Mouse (Mus musculus) erythroblast, embryonic 14.5 days (primary cell): ENCODE data around the gene Pde4d. TPM values are rescaled to one million over a fixed set of nuclear protein-coding genes. Genes with fewer than 3 reads are reported as not detected.

ENCODE experiments used
- H3K27me3 ChIP-seq: 2 replicates; pipeline ENCODE4 v1.6.1; 2012; ENCODE audit warnings: inconsistent platforms; ENCODE audit not compliant: control insufficient read depth
- H3K36me3 ChIP-seq: 2 replicates; pipeline ENCODE4 v1.6.1; 2012; ENCODE audit warnings: mild to moderate bottlenecking, inconsistent platforms; ENCODE audit not compliant: control insufficient read depth
- H3K4me1 ChIP-seq: 2 replicates; pipeline ENCODE4 v1.6.1; 2012; ENCODE audit warnings: inconsistent platforms; ENCODE audit not compliant: control insufficient read depth
- H3K4me3 ChIP-seq: replicated peaks from 2 replicates; pipeline ENCODE3; 2012; ENCODE audit warnings: moderate library complexity, mild to moderate bottlenecking, inconsistent platforms
- H3K9me3 ChIP-seq: 2 replicates; pipeline ENCODE4 v1.6.1; 2012; ENCODE audit warnings: low read length, inconsistent platforms, mixed read lengths; ENCODE audit not compliant: control insufficient read depth
- GATA1 ChIP-seq: IDR thresholded peaks from 2 replicates; pipeline ENCODE4 v1.6.1; 2012; ENCODE audit warnings: low read length, inconsistent platforms, mixed read lengths
- TAL1 ChIP-seq: IDR thresholded peaks from 3 replicates; pipeline ENCODE4 v1.6.1; 2012; ENCODE audit warnings: low read length, inconsistent platforms, mixed read lengths
- polyA plus RNA-seq: library from polyadenylated mRNA; stranded (reverse); fragments of >175 nt; gene quantifications from 2 replicates; pipeline ENCODE4 v1.2.3, GENCODE M21; 2012

Gene Pde4d
- polyA plus RNA-seq, 1 experiment, result 0.23 TPM

GRCm38 (mm10) chr13:109486166-109486565 is 1036.4 kb downstream of the Pde4d start:
- no peaks in the 10 kb centered on the region for H3K9me3 ChIP-seq
- no peaks in the 10 kb centered on the region for H3K4me1 ChIP-seq
- no peak for TF ChIP-seq GATA1
- no peak for TF ChIP-seq TAL1
- no peaks in the 10 kb centered on the region for H3K27me3 ChIP-seq
- H3K4me3 ChIP-seq, result no peak overlapping the region
- H3K36me3 ChIP-seq, result no peaks in the 10 kb centered on the region

DNA sequence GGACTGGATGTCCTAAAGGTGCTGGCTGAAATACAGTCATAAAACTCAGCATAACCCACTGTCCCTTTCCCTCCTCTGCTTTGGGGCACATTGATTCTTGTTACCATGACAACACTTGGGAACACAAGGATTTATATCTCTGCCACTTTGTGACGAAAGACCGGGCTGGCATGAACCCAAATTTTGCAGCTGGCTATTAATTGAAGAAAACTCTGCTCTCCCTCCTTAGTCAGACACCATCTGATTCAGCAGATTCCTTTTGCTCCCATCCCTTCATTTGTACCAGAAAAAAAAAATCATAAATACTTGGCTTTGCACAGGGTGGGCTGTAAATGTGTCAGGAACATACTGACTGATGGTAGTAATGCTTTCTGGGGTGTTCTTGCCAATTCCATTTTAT is 1037.6 kb downstream of the Pde4d start:
- Histone ChIP-seq H3K4me1 (no peaks in the 10 kb centered on the region), H3K9me3 (no peaks in the 10 kb centered on the region), H3K4me3 (no peak overlapping the region), H3K27me3 (no peaks in the 10 kb centered on the region), H3K36me3 (no peaks in the 10 kb centered on the region)
- TF ChIP-seq TAL1, result no peak

GRCm38 (mm10) chr13:109490853-109491252 is 1041.1 kb downstream of the Pde4d start:
- Histone ChIP-seq H3K4me3 (no peak overlapping the region), H3K27me3 (no peaks in the 10 kb centered on the region), H3K9me3 (no peaks in the 10 kb centered on the region), H3K36me3 (no peaks in the 10 kb centered on the region), H3K4me1 (no peaks in the 10 kb centered on the region)
- TF ChIP-seq GATA1 (no peak), TAL1 (no peak)

- Histone ChIP-seq H3K27me3 (no peaks in the 10 kb centered on the region), H3K9me3 (no peaks in the 10 kb centered on the region), H3K36me3 (no peaks in the 10 kb centered on the region), H3K4me1 (no peaks in the 10 kb centered on the region), H3K4me3 (no peak overlapping the region)
- TF ChIP-seq TAL1 (no peak), GATA1 (no peak)
These were observed 1042.1 kb downstream of the Pde4d start for GRCm38 (mm10) chr13:109491829-109492228.

- H3K27me3 ChIP-seq, result no peaks in the 10 kb centered on the region
- H3K36me3 ChIP-seq, result no peaks in the 10 kb centered on the region
- H3K4me3 ChIP-seq, result no peak overlapping the region
- TF ChIP-seq TAL1 (no peak), GATA1 (no peak)
- H3K4me1 ChIP-seq, result no peaks in the 10 kb centered on the region
- H3K9me3 ChIP-seq, result no peaks in the 10 kb centered on the region
These were observed 1050.6 kb downstream of the Pde4d start for GRCm38 (mm10) chr13:109500336-109500735.

DNA sequence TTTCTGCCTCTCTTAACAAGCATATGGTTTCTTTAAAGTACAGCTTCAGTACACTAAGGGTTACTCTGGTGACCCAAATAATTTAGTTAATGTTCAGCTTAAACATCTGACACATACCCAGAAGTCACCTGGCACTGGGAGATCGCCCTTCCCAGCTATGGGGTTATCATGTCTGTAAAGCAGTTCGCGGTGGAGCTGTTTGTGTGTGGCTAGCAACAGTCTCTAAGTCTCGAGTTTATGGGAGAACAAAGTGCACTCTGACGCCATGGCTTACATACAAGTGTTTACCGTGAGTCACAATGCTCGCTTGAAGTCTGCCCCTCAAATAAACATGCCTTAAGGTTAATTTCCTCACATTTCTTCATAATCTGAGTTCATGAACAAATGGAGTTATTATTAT is 1053.0 kb downstream of the Pde4d start:
- Histone ChIP-seq H3K27me3 (no peaks in the 10 kb centered on the region), H3K4me1 (no peaks in the 10 kb centered on the region), H3K36me3 (no peaks in the 10 kb centered on the region), H3K9me3 (no peaks in the 10 kb centered on the region), H3K4me3 (no peak overlapping the region)
- TF ChIP-seq GATA1, result no peak
- TF ChIP-seq TAL1, result no peak

DNA sequence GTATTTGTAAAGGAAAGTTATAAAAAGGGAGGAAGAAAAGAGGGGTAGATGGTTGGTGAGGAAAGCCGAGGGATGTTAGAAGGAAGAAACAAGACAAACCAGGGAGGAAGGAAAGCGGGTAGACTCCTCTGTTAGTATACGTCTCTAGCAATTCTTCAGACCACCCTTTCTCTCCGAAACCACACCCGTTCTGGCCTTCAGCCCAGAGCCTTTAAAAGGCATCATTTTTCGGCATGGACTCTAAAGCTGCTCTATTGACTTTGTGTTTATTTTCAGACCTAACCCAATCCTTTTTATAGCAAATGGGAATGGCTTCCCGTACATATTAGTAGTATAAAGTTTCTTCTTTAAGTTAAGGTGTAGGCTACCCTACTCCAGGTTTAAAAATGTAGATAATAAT is 1057.0 kb downstream of the Pde4d start:
- Histone ChIP-seq H3K9me3 (no peaks in the 10 kb centered on the region), H3K27me3 (no peaks in the 10 kb centered on the region), H3K36me3 (no peaks in the 10 kb centered on the region), H3K4me1 (no peaks in the 10 kb centered on the region), H3K4me3 (no peak overlapping the region)
- TF ChIP-seq TAL1, result no peak
- no peak for TF ChIP-seq GATA1

DNA sequence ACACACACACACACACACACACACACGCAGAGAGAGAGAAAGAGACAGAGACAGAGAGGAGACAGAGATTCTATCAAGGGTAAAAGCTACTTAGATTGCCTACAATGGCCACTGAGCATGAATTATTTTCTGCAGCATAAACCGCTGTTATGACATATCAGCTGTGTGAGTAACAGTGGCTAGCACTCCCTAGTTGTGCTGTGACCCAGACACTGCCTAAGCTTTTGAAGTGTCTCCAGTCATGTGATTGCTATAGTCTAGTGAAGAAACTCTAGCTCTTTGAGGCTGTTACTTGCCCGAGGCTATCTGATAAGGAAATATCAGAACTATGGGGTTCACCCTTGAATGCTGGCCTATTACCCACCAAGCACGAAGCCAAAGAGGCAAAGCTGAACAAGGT is 1058.7 kb downstream of the Pde4d start:
- no peaks in the 10 kb centered on the region for H3K36me3 ChIP-seq
- TF ChIP-seq GATA1 (no peak), TAL1 (no peak)
- no peaks in the 10 kb centered on the region for H3K27me3 ChIP-seq
- H3K4me1 ChIP-seq, result no peaks in the 10 kb centered on the region
- no peak overlapping the region for H3K4me3 ChIP-seq
- H3K9me3 ChIP-seq, result no peaks in the 10 kb centered on the region

- Histone ChIP-seq H3K4me1 (no peaks in the 10 kb centered on the region), H3K9me3 (peaks cover 4% of the 10 kb centered on the region; the same call in 1 of the 2 replicates), H3K27me3 (no peaks in the 10 kb centered on the region), H3K36me3 (no peaks in the 10 kb centered on the region), H3K4me3 (no peak overlapping the region)
- TF ChIP-seq GATA1, result no peak
- no peak for TF ChIP-seq TAL1
These were observed 1068.4 kb downstream of the Pde4d start for GRCm38 (mm10) chr13:109518194-109518593.

- no peaks in the 10 kb centered on the region for H3K36me3 ChIP-seq
- H3K27me3 ChIP-seq, result no peaks in the 10 kb centered on the region
- peaks cover 1% of the 10 kb centered on the region; the same call in 1 of the 2 replicates for H3K9me3 ChIP-seq
- no peak overlapping the region for H3K4me3 ChIP-seq
- no peaks in the 10 kb centered on the region for H3K4me1 ChIP-seq
- TF ChIP-seq TAL1 (no peak), GATA1 (no peak)
These were observed 1069.7 kb downstream of the Pde4d start for GRCm38 (mm10) chr13:109519485-109519884.
